Mouse (Mus musculus) midbrain, postnatal 0 days (tissue): ENCODE data around the gene Bsdc1. TPM values are rescaled to one million over a fixed set of nuclear protein-coding genes. Genes with fewer than 3 reads are reported as not detected.
A peak's percentile ranks its signal among the peaks of the same experiment; 100 is the strongest.

Experiments
- ATAC-seq: fragments of 200-750 bp; cut with Nextera tagmentation; 2 replicates; pipeline ENCODE4 v1.8.0; 2017; ENCODE audit warnings: moderate number of reproducible peaks, mild to moderate bottlenecking, moderate TSS enrichment, moderate library complexity; ENCODE audit not compliant: low FRiP score
- DNase-seq: peaks from one replicate; pipeline ENCODE4 v3.0.0-alpha.2; 2015; ENCODE audit warnings: low spot score
- H3K27ac ChIP-seq: fragments of 300-500 bp; sonication (generic); 2 replicates; pipeline ENCODE4 v1.5.1; 2014; ENCODE audit warnings: low read depth, mild to moderate bottlenecking, low read length, mixed read lengths
- H3K27me3 ChIP-seq: fragments of 300-500 bp; sonication (generic); 2 replicates; pipeline ENCODE4 v1.6.1; 2014; ENCODE audit warnings: low read length, control low read depth, mixed read lengths; ENCODE audit not compliant: insufficient read depth
- H3K36me3 ChIP-seq: fragments of 300-500 bp; sonication (generic); 2 replicates; pipeline ENCODE4 v1.6.1; 2014; ENCODE audit warnings: low read length, control low read depth, mixed read lengths; ENCODE audit not compliant: insufficient read depth
- H3K4me1 ChIP-seq: fragments of 300-500 bp; sonication (generic); 2 replicates; pipeline ENCODE4 v1.6.1; 2014; ENCODE audit warnings: mild to moderate bottlenecking, control low read depth, antibody characterized with exemption, low read length, mixed read lengths; ENCODE audit not compliant: insufficient read depth
- H3K4me2 ChIP-seq: fragments of 300-500 bp; sonication (generic); 2 replicates; pipeline ENCODE4 v1.6.1; 2014; ENCODE audit warnings: low read depth, mild to moderate bottlenecking, low read length, mixed read lengths; ENCODE audit not compliant: poor library complexity, severe bottlenecking
- H3K4me3 ChIP-seq: fragments of 300-500 bp; sonication (generic); 2 replicates; pipeline ENCODE4 v1.5.1; 2014; ENCODE audit warnings: low read depth, mild to moderate bottlenecking, low read length, moderate library complexity
- H3K9ac ChIP-seq: fragments of 300-500 bp; sonication (generic); replicated peaks from 2 replicates; pipeline ENCODE4 v1.6.1; 2014; ENCODE audit warnings: mild to moderate bottlenecking, low read length, moderate library complexity, mixed read lengths; ENCODE audit not compliant: poor library complexity, severe bottlenecking
- H3K9me3 ChIP-seq: fragments of 300-500 bp; sonication (generic); 2 replicates; pipeline ENCODE4 v1.6.1; 2016; ENCODE audit warnings: low read length, control low read depth
- CTCF ChIP-seq: IDR thresholded peaks from 2 replicates; pipeline ENCODE4 v1.5.1; 2016; ENCODE audit warnings: antibody characterized with exemption, mild to moderate bottlenecking
- WGBS: fragments of 180-500 bp; shearing (Covaris S2); extraction: QIAGEN DNeasy Blood & Tissue Kit; methylation state at CpG from one replicate; pipeline ENCODE4 v1.1.7; 2014; 5-methylcytosine and 5-hydroxymethylcytosine counted together
- polyA plus RNA-seq: library from polyadenylated mRNA; unstranded; fragments of >200 nt; fragmentation: Nextera tagmentation; extraction: Ambion mirVana; gene quantifications from 2 replicates; pipeline ENCODE4 v1.2.1, GENCODE M21; 2015
- total RNA-seq: library from RNA; depleted of rRNA; stranded (reverse); fragments of >200 nt; gene quantifications from 2 replicates; pipeline ENCODE4 v1.2.3, GENCODE M21; 2014

Bsdc1 gene
- total and polyA plus RNA-seq, 2 experiments from 2014 or later, result 27.1 to 58.9 TPM

DNA sequence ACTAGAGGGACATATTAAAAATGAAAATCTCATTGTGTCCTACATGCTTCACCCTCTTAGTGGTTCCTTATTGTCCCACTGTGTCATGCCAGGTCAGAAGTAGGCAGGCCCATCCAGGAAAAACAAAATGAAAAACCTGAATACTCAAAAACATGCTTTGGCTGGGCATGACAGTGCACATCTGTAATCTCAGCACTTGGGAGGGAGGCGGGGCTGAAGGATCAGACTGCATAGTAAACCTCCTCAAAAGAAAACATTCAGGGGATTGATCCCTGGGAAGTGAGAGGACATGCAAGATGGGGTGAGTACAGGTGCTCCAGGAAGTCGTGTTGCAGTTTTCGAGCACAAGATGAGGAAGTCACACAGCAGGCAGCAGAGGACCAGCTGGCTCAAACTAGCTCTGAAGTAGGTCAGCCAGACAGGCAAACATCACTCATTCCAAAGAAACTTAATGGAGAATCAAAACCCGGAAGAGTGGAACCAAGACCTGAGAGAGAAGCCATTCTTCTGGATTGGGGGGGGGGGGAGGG, 3.0 kb downstream of the Bsdc1 start:
- no peak overlapping the region for H3K4me2 ChIP-seq
- H3K9ac ChIP-seq, result no peak overlapping the region
- H3K36me3 ChIP-seq, result peaks cover 45% of the 10 kb centered on the region
- TF ChIP-seq CTCF, result no peak
- no peaks in the 10 kb centered on the region for H3K27me3 ChIP-seq
- no peak overlapping the region for H3K27ac ChIP-seq
- no peak overlapping the region for H3K4me3 ChIP-seq
- 86% methylated on average over 4 of the region's 4 CpGs for WGBS
- ATAC-seq (no peak), DNase-seq (no peak)
- no peaks in the 10 kb centered on the region for H3K9me3 ChIP-seq
- 0 out of 2 replicates have a peak, but pooled peaks cover 3% of the 10 kb centered on the region for H3K4me1 ChIP-seq

DNA sequence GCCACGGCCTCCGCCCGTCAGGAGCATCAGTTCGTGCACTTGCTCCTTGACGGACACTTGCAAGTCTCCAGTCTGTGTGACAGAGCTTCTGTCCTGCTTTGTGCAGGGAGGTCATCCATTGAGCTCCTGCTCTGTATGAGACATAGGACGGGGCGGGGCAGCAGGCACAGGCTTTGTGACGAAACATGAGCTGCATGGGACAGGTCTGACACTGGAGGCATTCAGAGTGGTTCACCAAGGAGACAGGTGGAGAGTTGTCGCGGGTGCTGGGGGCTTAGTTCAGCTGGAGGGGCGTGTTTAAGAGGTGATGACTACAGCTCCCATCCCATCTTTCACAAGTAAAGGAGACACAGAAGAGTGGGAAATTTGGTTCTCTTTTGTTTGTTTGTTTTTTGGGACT, 14.7 kb downstream of the Bsdc1 start:
- ATAC-seq (no peak), DNase-seq (no peak)
- Histone ChIP-seq H3K27me3 (no peaks in the 10 kb centered on the region), H3K9ac (no peak overlapping the region), H3K4me2 (no peak overlapping the region), H3K4me1 (no peaks in the 10 kb centered on the region), H3K9me3 (no peaks in the 10 kb centered on the region), H3K27ac (no peak overlapping the region), H3K4me3 (no peak overlapping the region), H3K36me3 (peaks cover 62% of the 10 kb centered on the region)
- no peak for TF ChIP-seq CTCF
- WGBS, result 88% methylated on average over 11 of the region's 11 CpGs

DNA sequence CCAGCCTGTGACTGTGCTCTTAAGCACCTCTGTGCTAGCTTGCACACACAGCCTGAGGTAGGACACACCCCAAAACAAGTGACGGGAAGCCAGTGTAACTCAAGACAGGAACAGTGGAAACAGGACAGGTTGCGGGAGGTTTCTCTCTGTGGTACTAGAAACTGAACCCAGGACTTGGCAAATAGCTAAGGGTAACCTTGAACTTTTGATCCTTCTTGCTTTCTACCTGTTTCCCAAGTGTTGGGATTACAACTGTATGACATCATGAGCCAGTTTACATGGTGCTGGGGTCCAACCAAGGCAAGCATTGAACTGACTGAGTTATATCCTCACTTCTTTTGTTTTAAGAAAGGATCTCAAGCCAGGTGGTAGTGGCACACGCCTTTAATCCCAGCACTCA, 18.5 kb downstream of the Bsdc1 start:
- DNase-seq (no peak), ATAC-seq (no peak)
- Histone ChIP-seq H3K4me3 (no peak overlapping the region), H3K36me3 (peaks cover 57% of the 10 kb centered on the region), H3K27ac (no peak overlapping the region), H3K27me3 (no peaks in the 10 kb centered on the region), H3K4me1 (no peaks in the 10 kb centered on the region), H3K9ac (no peak overlapping the region), H3K9me3 (no peaks in the 10 kb centered on the region), H3K4me2 (no peak overlapping the region)
- TF ChIP-seq CTCF, result no peak
- 91% methylated on average over 3 of the region's 3 CpGs for WGBS

DNA sequence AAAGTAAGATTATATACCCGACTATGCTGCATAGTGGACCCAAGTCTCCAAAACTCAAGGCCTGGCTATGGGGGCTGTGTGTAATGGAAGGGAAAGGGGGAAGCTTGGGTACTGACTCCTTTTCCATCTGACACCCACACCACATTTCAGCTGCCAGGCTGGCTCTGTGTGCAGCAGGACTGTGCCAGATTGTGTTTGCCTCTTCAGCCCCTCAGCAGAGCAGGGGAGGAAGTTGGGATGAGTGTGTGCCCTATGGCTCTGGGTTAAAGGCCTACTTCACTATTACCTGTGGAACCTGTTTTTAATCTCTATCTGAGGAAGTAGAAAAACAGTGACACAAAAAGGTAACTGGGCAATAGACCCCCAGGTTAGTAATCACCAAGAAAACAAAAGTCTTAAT, 19.7 kb downstream of the Bsdc1 start:
- Histone ChIP-seq H3K4me1 (no peaks in the 10 kb centered on the region), H3K27me3 (no peaks in the 10 kb centered on the region), H3K9me3 (no peaks in the 10 kb centered on the region), H3K9ac (no peak overlapping the region), H3K36me3 (peaks cover 60% of the 10 kb centered on the region), H3K27ac (no peak overlapping the region), H3K4me2 (no peak overlapping the region), H3K4me3 (no peak overlapping the region)
- no peak for DNase-seq
- no peak for TF ChIP-seq CTCF
- 93% methylated on average over 1 of the region's 1 CpGs for WGBS
- ATAC-seq, result no peak

DNA sequence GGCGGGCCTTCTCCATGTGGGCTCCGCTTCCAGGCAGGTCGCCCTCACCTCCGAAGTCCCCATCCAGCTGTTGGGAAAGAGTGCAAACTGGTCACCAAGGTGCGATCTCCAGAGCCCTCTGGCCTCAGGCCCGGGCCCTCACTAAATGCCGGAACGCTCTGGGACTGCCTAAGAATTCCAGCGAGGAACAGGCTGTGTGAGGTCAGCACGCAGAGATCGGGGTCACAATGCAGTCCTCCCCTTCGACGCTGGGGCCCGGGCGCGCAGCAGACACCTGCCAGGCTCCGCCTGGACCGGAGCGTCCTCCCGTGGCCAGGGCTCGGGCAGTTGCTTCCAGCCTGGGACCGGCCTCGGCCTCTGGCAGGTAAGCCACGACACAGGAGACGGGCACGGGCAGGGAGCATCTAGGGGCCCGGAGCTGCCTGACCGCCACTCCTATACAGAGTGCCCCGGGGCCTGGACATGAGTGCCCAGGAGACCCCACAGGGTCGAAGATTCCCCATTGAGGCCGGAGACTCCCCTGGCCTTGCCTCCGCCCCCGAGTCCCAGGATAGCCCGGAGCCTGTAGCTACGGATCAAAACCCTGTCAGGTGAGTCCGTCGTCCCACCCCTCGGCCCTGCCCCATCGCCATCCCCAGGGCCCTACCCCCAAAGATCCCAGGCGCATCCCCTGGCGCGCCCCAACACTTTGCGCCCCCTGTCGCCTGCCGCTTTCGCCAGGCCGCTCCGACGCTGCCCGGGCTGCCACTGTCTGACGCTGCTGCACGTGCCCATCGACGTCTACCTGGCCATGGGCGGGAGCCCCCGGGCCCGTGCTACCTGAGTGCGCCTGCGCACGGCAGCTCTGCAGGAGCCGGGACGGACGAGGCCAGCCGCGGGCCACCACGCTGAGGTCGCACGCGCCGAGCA, 29.8 kb downstream of the Bsdc1 start, which contains the start of the genes Tssk3 and Fam229a:
Gene Tssk3, minus strand, starts transcription at position 51 of the 909 bp plus-strand sequence.
Gene Fam229a, plus strand, starts transcription at position 219 of the 909 bp plus-strand sequence.
- ATAC-seq, result peak; percentile 53; the same call in 1 of the 2 replicates
- TF ChIP-seq CTCF, result peak; percentile 57
- Histone ChIP-seq H3K36me3 (peaks cover 28% of the 10 kb centered on the region), H3K4me1 (0 out of 2 replicates have a peak, but pooled peaks cover 4% of the 10 kb centered on the region), H3K9me3 (no peaks in the 10 kb centered on the region), H3K4me2 (peak within 1 kb of the TSS; percentile 47), H3K27me3 (no peaks in the 10 kb centered on the region), H3K27ac (0 out of 2 replicates have a peak within 1 kb of the TSS, but pooled peaks have one; percentile 12), H3K4me3 (peak within 1 kb of the TSS; percentile 26), H3K9ac (peak within 1 kb of the TSS; percentile 37)
- peak; percentile 70 for DNase-seq
- WGBS, result 5% methylated on average over 60 of the region's 70 CpGs

DNA sequence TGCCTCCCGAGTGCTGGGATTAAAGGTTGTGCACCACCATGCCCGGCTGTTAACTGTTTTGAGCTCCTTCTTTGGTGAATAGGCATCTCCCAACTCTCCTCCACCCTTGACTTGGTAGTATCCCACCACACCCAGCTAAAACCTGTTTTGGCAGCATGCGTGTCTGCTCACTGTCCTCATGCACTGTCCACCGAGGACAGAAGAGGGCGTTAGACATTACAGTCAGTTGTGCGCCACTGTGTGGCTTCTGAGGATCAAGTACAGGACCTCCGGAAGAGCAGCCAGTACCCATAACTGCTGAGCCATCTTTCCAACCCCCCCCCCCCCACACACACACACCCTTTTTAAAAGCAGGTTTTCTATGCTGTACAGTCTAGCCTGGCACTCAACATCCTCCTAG, 33.3 kb downstream of the Bsdc1 start:
- Histone ChIP-seq H3K4me3 (no peak overlapping the region), H3K9me3 (no peaks in the 10 kb centered on the region), H3K4me1 (peaks cover 13% of the 10 kb centered on the region), H3K4me2 (no peak overlapping the region), H3K27ac (no peak overlapping the region), H3K27me3 (no peaks in the 10 kb centered on the region), H3K9ac (no peak overlapping the region), H3K36me3 (no peaks in the 10 kb centered on the region)
- WGBS, result 72% methylated on average over 7 of the region's 7 CpGs
- peak; percentile 45 for TF ChIP-seq CTCF
- DNase-seq (no peak), ATAC-seq (no peak)
